Mouse (Mus musculus) induced T-regulatory cell, adult 2 months (primary cell): Measurements from ENCODE around the gene Cipc.

Experiments used
- DNase-seq: peaks from one replicate; pipeline ENCODE4 v3.0.0-alpha.2; 2012; ENCODE audit warnings: low read depth

The Cipc gene

GRCm38 (mm10) chr12:86931919-86932574, 14.8 kb upstream of the Cipc start:
- no peak for DNase-seq

- DNase-seq: no peak
These were observed 14.3 kb upstream of the Cipc start for GRCm38 (mm10) chr12:86932575-86932952.

GRCm38 (mm10) chr12:86934748-86935147, 12.1 kb upstream of the Cipc start:
- DNase-seq: no peak

- DNase-seq: no peak
These were observed 11.1 kb upstream of the Cipc start for GRCm38 (mm10) chr12:86935692-86936282.

GRCm38 (mm10) chr12:86936587-86937343, 10.1 kb upstream of the Cipc start:
- DNase-seq: no peak

- no peak for DNase-seq
These were observed 8.3 kb upstream of the Cipc start for GRCm38 (mm10) chr12:86938571-86938970.

- no peak for DNase-seq
These were observed 5.7 kb upstream of the Cipc start for GRCm38 (mm10) chr12:86941173-86941572.

- DNase-seq: peak; percentile 61
These were observed 4.9 kb upstream of the Cipc start for GRCm38 (mm10) chr12:86941734-86942486.

GRCm38 (mm10) chr12:86943421-86943820, 3.4 kb upstream of the Cipc start:
- no peak for DNase-seq

- DNase-seq: peak; percentile 90
These were observed 1.7 kb upstream of the Cipc start for GRCm38 (mm10) chr12:86945126-86945525.

GRCm38 (mm10) chr12:86946301-86946781, 502 bp upstream of the Cipc start:
- DNase-seq: peak; percentile 56

GRCm38 (mm10) chr12:86947681-86948401, 998 bp downstream of the Cipc start:
- DNase-seq: no peak

GRCm38 (mm10) chr12:86948627-86949026, 1.8 kb downstream of the Cipc start:
- peak; percentile 39 for DNase-seq

GRCm38 (mm10) chr12:86949501-86949900, 2.7 kb downstream of the Cipc start:
- peak; percentile 90 for DNase-seq

GRCm38 (mm10) chr12:86950161-86950960, 3.5 kb downstream of the Cipc start:
- peak; percentile 90 for DNase-seq

GRCm38 (mm10) chr12:86950961-86951360, 4.1 kb downstream of the Cipc start:
- DNase-seq: no peak

- DNase-seq: no peak
These were observed 5.5 kb downstream of the Cipc start for GRCm38 (mm10) chr12:86952331-86952850.

GRCm38 (mm10) chr12:86955894-86956293, 9.1 kb downstream of the Cipc start:
- no peak for DNase-seq

- no peak for DNase-seq
These were observed 11.7 kb downstream of the Cipc start for GRCm38 (mm10) chr12:86958558-86958957.

GRCm38 (mm10) chr12:86959661-86960060, 12.8 kb downstream of the Cipc start:
- no peak for DNase-seq

- no peak for DNase-seq
These were observed 13.3 kb downstream of the Cipc start for GRCm38 (mm10) chr12:86960138-86960537.
